Mouse (Mus musculus) E14TG2a.4 (cell line): ENCODE data around the gene Sh3pxd2b.

Experiments used
- CTCF ChIP-seq: conservative IDR thresholded peaks from 2 replicates; pipeline ENCODE4 v1.5.1; 2014; ENCODE audit warnings: low read length
- NANOG ChIP-seq: IDR thresholded peaks from 2 replicates; pipeline ENCODE4 v1.6.1; 2014; ENCODE audit warnings: borderline replicate concordance, low read length, mixed read lengths
- POU5F1 ChIP-seq: IDR thresholded peaks from 2 replicates; pipeline ENCODE4 v1.6.1; 2014; ENCODE audit warnings: low read length, borderline replicate concordance

DNA sequence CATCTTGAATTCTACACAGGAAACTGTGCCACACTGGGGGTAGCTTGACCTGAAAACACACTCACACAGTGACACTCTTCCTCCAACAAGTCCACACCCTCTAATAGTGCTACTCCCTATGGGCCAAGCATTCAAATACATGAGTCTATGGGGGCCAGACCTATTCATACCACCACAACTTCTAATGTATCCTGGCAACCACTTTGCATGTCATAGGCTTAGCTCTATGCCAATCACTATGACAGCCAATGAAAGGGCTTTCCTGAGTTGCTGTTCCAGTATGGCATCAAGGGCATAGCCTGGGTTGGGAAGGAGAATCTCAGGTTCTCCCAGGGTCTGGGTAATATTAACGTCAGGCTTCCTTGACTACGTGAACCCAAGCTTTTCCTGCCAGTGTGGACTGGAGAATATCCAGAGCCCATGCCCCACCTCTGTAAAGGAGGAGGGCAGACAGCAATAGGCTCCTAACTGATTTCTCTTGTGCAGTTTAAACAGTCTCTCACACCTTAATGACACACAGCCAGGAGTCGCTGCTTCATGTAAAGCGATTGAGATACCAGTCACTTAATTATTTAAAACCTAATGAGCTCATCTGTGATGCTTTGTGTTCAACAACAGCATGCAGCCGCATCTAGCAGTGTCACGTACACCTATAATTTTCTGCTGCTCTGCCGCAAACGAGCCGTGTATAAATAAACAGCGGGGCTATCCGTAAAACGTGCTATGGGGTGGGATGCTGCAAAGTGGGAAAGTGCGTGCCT lies 25.8 kb downstream of the Sh3pxd2b start:
- TF ChIP-seq CTCF (no peak), POU5F1 (no peak), NANOG (no peak)
